8 mouse cellular contexts compared by ENCODE assay signal in the genomic region with DNA sequence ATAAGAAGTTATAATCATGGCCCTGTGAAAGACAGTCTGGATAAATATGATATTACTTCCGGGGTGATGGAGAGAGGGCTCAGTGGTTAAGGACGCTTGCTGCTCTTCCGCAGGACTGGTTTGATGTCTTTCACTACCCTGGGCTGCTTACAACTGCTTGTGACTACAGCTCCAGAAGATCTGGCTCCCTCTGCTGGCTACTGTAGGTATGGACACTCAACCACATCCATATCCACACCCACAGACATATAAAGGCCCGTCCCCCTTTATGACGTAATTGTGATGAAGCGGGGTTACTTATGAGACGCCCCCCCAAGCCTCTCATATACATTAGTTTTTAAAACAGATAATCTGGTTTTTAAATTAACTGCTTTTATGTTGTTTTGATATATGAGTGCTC. TPM values are rescaled to one million over a fixed set of nuclear protein-coding genes. Genes with fewer than 3 reads are reported as not detected.
DNase-seq lines count a peak whose midpoint lies in the region; ATAC-seq and TF ChIP-seq lines count a peak whose summit lies in the region.

No protein-coding gene starts in this region.

- H3K4me3 ChIP-seq in ES-E14 (ENCODE audit: insufficient read depth in 1 of 2, low read depth in 1 of 2, low read length in 2 of 2, poor library complexity in 1 of 2, severe bottlenecking in 1 of 2) = no peak overlapping the region
- H3K4me3 ChIP-seq in forebrain, embryonic 13.5 days = no peak overlapping the region
- H3K4me3 ChIP-seq in liver, embryonic 16.5 days (ENCODE audit: low read depth, low read length) = no peak overlapping the region
- no peak overlapping the region for H3K4me3 ChIP-seq in neural tube, embryonic 15.5 days (replicated peaks)

- intact Hi-C loops in heart, postnatal 25 days (cut with DNase I) = loop anchor here (1.0 to 5.0 kb wide), 4 partner anchors 40 to 403 kb away; a partner anchor contains a TSS

- peaks cover 7% of the 10 kb centered on the region for H3K36me3 ChIP-seq in ES-E14 (ENCODE audit: control insufficient read depth, insufficient read depth, low read length, poor library complexity, severe bottlenecking)
- peaks cover 28% of the 10 kb centered on the region for H3K36me3 ChIP-seq in forebrain, embryonic 13.5 days (ENCODE audit: poor library complexity, severe bottlenecking)
- H3K36me3 ChIP-seq in liver, embryonic 16.5 days (ENCODE audit: control insufficient read depth, insufficient read depth) = peaks cover 7% of the 10 kb centered on the region; the same call in 1 of the 2 replicates
- peaks cover 11% of the 10 kb centered on the region; the same call in 1 of the 2 replicates for H3K36me3 ChIP-seq in neural tube, embryonic 15.5 days

- in situ Hi-C loops in ES-E14 (cut with MboI; ENCODE audit: low sequenced_read_pairs in 2 of 2, unreplicated experiment in 2 of 2) = no loop called here

- H3K9me3 ChIP-seq in ES-E14 (ENCODE audit: control insufficient read depth, insufficient read depth, low read depth, low read length) = no peaks in the 10 kb centered on the region
- H3K9me3 ChIP-seq in forebrain, embryonic 13.5 days (replicated peaks) = no peaks in the 10 kb centered on the region
- H3K9me3 ChIP-seq in liver, embryonic 16.5 days (replicated peaks; ENCODE audit: control insufficient read depth, low read length) = no peaks in the 10 kb centered on the region
- no peaks in the 10 kb centered on the region for H3K9me3 ChIP-seq in neural tube, embryonic 15.5 days (replicated peaks)

- DNase-seq in ES-E14 (ENCODE audit: low read depth, low spot score) = peak; percentile 85
- DNase-seq in c-Kit-positive CD71-positive TER-119-negative erythroid progenitor cells, embryonic 14.5 days (ENCODE audit: low read depth) = peak; percentile 77
- DNase-seq in heart, postnatal 25 days (ENCODE audit: low spot score) = peak; percentile 38
- peak; percentile 88 for DNase-seq in layer of hippocampus, adult 11-12 months (ENCODE audit: low spot score)
- peak; percentile 44 to 75 for DNase-seq in thymus, postnatal 10 days (ENCODE audit: low spot score in 2 of 2)

- WGBS in forebrain, embryonic 13.5 days = 43% methylated on average over 7 of the region's 7 CpGs
- WGBS in liver, embryonic 16.5 days (ENCODE audit: insufficient replicate concordance) = 38% methylated on average over 7 of the region's 7 CpGs
- 46% methylated on average over 7 of the region's 7 CpGs for whole genome bisulfite sequencing in neural tube, embryonic 15.5 days

- no peak overlapping the region for H3K4me2 ChIP-seq in forebrain, embryonic 13.5 days
- H3K4me2 ChIP-seq in liver, embryonic 16.5 days (ENCODE audit: low read depth, low read length) = no peak overlapping the region
- H3K4me2 ChIP-seq in neural tube, embryonic 15.5 days = no peak overlapping the region

- ATAC-seq in forebrain, embryonic 13.5 days = peak; percentile 80
- peak; percentile 68 for ATAC-seq in liver, embryonic 16.5 days (ENCODE audit: low read depth)
- ATAC-seq in neural tube, embryonic 15.5 days (ENCODE audit: low FRiP score) = peak; percentile 61; the same call in 1 of the 2 replicates

- H3K27ac ChIP-seq in ES-E14 (ENCODE audit: insufficient read depth, low read depth, low read length, poor library complexity, severe bottlenecking) = no peak overlapping the region
- H3K27ac ChIP-seq in forebrain, embryonic 13.5 days = no peak overlapping the region
- H3K27ac ChIP-seq in liver, embryonic 16.5 days (ENCODE audit: low read length) = no peak overlapping the region
- H3K27ac ChIP-seq in neural tube, embryonic 15.5 days (replicated peaks) = no peak overlapping the region

- H3K9ac ChIP-seq in ES-E14 (ENCODE audit: insufficient read depth, low read depth, low read length, poor library complexity, severe bottlenecking) = no peak overlapping the region
- H3K9ac ChIP-seq in forebrain, embryonic 13.5 days = no peak overlapping the region
- no peak overlapping the region for H3K9ac ChIP-seq in liver, embryonic 16.5 days (ENCODE audit: low read depth, low read length)
- no peak overlapping the region for H3K9ac ChIP-seq in neural tube, embryonic 15.5 days (replicated peaks)

- H3K27me3 ChIP-seq in forebrain, embryonic 13.5 days = no peaks in the 10 kb centered on the region
- no peaks in the 10 kb centered on the region for H3K27me3 ChIP-seq in liver, embryonic 16.5 days (ENCODE audit: control insufficient read depth, insufficient read depth, low read depth, low read length)
- H3K27me3 ChIP-seq in neural tube, embryonic 15.5 days (replicated peaks) = no peaks in the 10 kb centered on the region

- peaks cover 0 to under 1% of the 10 kb centered on the region in 2 experiments; a peak in 2 of 4 replicates for H3K4me1 ChIP-seq in ES-E14 (ENCODE audit: control insufficient read depth in 2 of 2, insufficient read depth in 2 of 2, low read length in 2 of 2, poor library complexity in 1 of 2)
- H3K4me1 ChIP-seq in forebrain, embryonic 13.5 days = peaks cover 32% of the 10 kb centered on the region
- H3K4me1 ChIP-seq in liver, embryonic 16.5 days (ENCODE audit: control insufficient read depth, low read depth, low read length) = peaks cover 3% of the 10 kb centered on the region
- H3K4me1 ChIP-seq in neural tube, embryonic 15.5 days = no peaks in the 10 kb centered on the region

TF ChIP-seq in ES-E14, 5 proteins besides CTCF, POLR2A, EP300 and RAD21:
- 0 out of 2 replicates have a peak, but pooled peaks have one; percentile 10 for TF ChIP-seq ZNF384 (IDR thresholded peaks at IDR 0.05; ENCODE audit: low read depth, low read length)
- no peak for TF ChIP-seq MAFK (IDR thresholded peaks at IDR 0.05; ENCODE audit: insufficient read depth, low read depth, low read length)
- peak; percentile 56 for TF ChIP-seq ZC3H11A (IDR thresholded peaks at IDR 0.05; ENCODE audit: borderline replicate concordance, low read depth, low read length)

RNA-seq across cellular contexts. Expression of a gene that starts 15.4 kb away (rescaled TPM):
- 10.9 and 16.4 TPM in 2 replicates for total RNA-seq in ES-E14 (2012; rRNA removed)
- 55.4 and 56.7 TPM in 2 replicates for polyA plus RNA-seq in forebrain, embryonic 13.5 days (2015; fragmentation: Nextera tagmentation; extraction: Ambion mirVana)
- total RNA-seq in heart, postnatal 25 days (2021) = 10 to 100 TPM; 27.7 to 28.9 TPM
- 36.5 and 44.0 TPM in 2 replicates for polyA plus RNA-seq in liver, embryonic 16.5 days (2015; fragmentation: Nextera tagmentation; extraction: Ambion mirVana)
- polyA plus RNA-seq in neural tube, embryonic 15.5 days (2015; fragmentation: Nextera tagmentation; extraction: Ambion mirVana) = 42.4 and 45.2 TPM in 2 replicates

RNA-seq across cellular contexts. Expression of a gene that starts 40.2 kb away (rescaled TPM):
- total RNA-seq in ES-E14 (2012; rRNA removed) = 97.3 and 104 TPM in 2 replicates
- 14.3 and 14.7 TPM in 2 replicates for polyA plus RNA-seq in forebrain, embryonic 13.5 days (2015; fragmentation: Nextera tagmentation; extraction: Ambion mirVana)
- 10 to 100 TPM; 19.7 to 22.1 TPM for total RNA-seq in heart, postnatal 25 days (2021)
- 5.2 and 6.6 TPM in 2 replicates for polyA plus RNA-seq in liver, embryonic 16.5 days (2015; fragmentation: Nextera tagmentation; extraction: Ambion mirVana)
- polyA plus RNA-seq in neural tube, embryonic 15.5 days (2015; fragmentation: Nextera tagmentation; extraction: Ambion mirVana) = 10.1 and 15.3 TPM in 2 replicates

Comparison
In these comparisons a context has a peak if more than half of its experiments do, and no peak if none do; other contexts are left out.
1. DNase-seq: peak in every context shown above with its lines; median percentile 88 in layer of hippocampus, adult 11-12 months; 85 in ES-E14; 77 in c-Kit-positive CD71-positive TER-119-negative erythroid progenitor cells, embryonic 14.5 days; 60 in thymus, postnatal 10 days; 38 in heart, postnatal 25 days.